Mouse (Mus musculus) forebrain, embryonic 12.5 days (tissue): ENCODE data around the gene Nr5a2. TPM values are rescaled to one million over a fixed set of nuclear protein-coding genes. Genes with fewer than 3 reads are reported as not detected.

ENCODE experiments used
- ATAC-seq: fragments of 200-750 bp; cut with Nextera tagmentation; 2 replicates; pipeline ENCODE4 v1.8.0; 2017; ENCODE audit warnings: moderate TSS enrichment; ENCODE audit not compliant: low FRiP score
- H3K27ac ChIP-seq: fragments of 300-500 bp; sonication (generic); 2 replicates; pipeline ENCODE4 v1.5.1; 2016; ENCODE audit warnings: mild to moderate bottlenecking
- H3K27me3 ChIP-seq: fragments of 300-500 bp; sonication (generic); 2 replicates; pipeline ENCODE4 v1.6.1; 2016; ENCODE audit warnings: mild to moderate bottlenecking
- H3K36me3 ChIP-seq: fragments of 300-500 bp; sonication (generic); replicated peaks from 2 replicates; pipeline ENCODE4 v1.6.1; 2016; ENCODE audit warnings: mild to moderate bottlenecking
- H3K4me1 ChIP-seq: fragments of 300-500 bp; sonication (generic); 2 replicates; pipeline ENCODE4 v1.6.1; 2016
- H3K4me2 ChIP-seq: fragments of 300-500 bp; sonication (generic); 2 replicates; pipeline ENCODE4 v1.6.1; 2016; ENCODE audit warnings: mild to moderate bottlenecking, moderate library complexity
- H3K4me3 ChIP-seq: fragments of 300-500 bp; sonication (generic); replicated peaks from 2 replicates; pipeline ENCODE4 v1.5.1; 2016; ENCODE audit warnings: mild to moderate bottlenecking
- H3K9ac ChIP-seq: fragments of 300-500 bp; sonication (generic); 2 replicates; pipeline ENCODE4 v1.6.1; 2016; ENCODE audit warnings: mild to moderate bottlenecking
- H3K9me3 ChIP-seq: fragments of 300-500 bp; sonication (generic); 2 replicates; pipeline ENCODE4 v1.6.1; 2016
- WGBS: fragments of 180-500 bp; shearing (Covaris S2); methylation state at CpG from one replicate; pipeline ENCODE4 v1.1.7; 2016; 5-methylcytosine and 5-hydroxymethylcytosine counted together
- polyA plus RNA-seq: library from polyadenylated mRNA; unstranded; fragments of >200 nt; fragmentation: Nextera tagmentation; extraction: Ambion mirVana; gene quantifications from 2 replicates; pipeline ENCODE4 v1.2.1, GENCODE M21; 2016

Nr5a2 gene
- polyA plus RNA-seq, 1 experiment from 2014 or later, result 0.64 TPM

DNA sequence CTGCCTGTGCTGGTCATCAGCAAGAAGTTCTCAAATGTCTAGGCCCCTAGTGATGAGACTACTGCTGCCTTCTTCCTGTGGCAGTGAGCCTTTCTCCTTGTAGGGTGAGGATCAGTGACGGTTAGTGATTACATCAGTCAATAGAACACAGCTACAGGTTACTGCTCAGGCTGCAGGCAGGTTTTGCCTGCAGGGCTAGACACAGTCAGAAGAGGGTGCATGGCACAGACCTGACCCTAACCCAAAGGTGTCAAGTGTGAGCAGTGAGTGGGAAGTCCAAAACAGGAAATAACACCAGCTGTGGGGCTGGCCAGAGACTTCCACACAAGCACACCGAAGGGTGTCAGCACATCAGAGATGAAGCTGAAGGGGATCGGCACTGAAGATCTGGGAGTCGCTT, 101.5 kb downstream of the Nr5a2 start:
- Histone ChIP-seq H3K4me1 (peaks cover 4% of the 10 kb centered on the region; the same call in 1 of the 2 replicates), H3K9ac (no peak overlapping the region), H3K36me3 (no peaks in the 10 kb centered on the region), H3K9me3 (no peaks in the 10 kb centered on the region), H3K27ac (no peak overlapping the region), H3K4me3 (no peak overlapping the region), H3K27me3 (no peaks in the 10 kb centered on the region), H3K4me2 (no peak overlapping the region)
- ATAC-seq, result no peak
- 87% methylated on average over 4 of the region's 4 CpGs for WGBS

- no peaks in the 10 kb centered on the region for H3K9me3 ChIP-seq
- no peak overlapping the region for H3K4me3 ChIP-seq
- no peak overlapping the region for H3K4me2 ChIP-seq
- WGBS, result 82% methylated on average over 3 of the region's 3 CpGs
- H3K27me3 ChIP-seq, result no peaks in the 10 kb centered on the region
- H3K4me1 ChIP-seq, result peaks cover 4% of the 10 kb centered on the region; the same call in 1 of the 2 replicates
- no peak for ATAC-seq
- no peaks in the 10 kb centered on the region for H3K36me3 ChIP-seq
- no peak overlapping the region for H3K9ac ChIP-seq
- no peak overlapping the region for H3K27ac ChIP-seq
Observed at GRCm38 (mm10) chr1:136856104-136856503, 104.1 kb downstream of the Nr5a2 start.

DNA sequence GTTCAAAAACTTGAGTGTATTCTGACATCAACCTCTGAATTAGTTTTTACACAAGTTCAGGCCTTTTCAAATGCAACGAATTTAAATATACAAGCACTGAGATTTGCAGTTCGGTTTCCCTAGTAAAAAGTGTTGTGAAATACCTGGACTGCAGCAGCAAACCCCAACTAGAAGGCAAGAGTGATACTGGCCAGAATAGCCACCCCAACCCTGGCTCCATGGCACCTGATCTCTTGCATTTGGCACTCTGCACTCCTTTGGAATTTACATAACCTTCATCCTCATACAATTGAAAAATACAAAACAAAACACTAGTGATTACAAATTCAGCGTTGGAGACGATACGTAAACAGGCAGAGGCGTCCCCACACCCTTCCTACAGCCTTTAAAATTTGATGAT, 111.5 kb downstream of the Nr5a2 start:
- H3K4me2 ChIP-seq, result no peak overlapping the region
- no peaks in the 10 kb centered on the region for H3K27me3 ChIP-seq
- H3K9me3 ChIP-seq, result no peaks in the 10 kb centered on the region
- WGBS, result 78% methylated on average over 6 of the region's 6 CpGs
- H3K27ac ChIP-seq, result no peak overlapping the region
- H3K4me1 ChIP-seq, result peaks cover 7% of the 10 kb centered on the region
- ATAC-seq, result no peak
- no peak overlapping the region for H3K9ac ChIP-seq
- no peaks in the 10 kb centered on the region for H3K36me3 ChIP-seq
- H3K4me3 ChIP-seq, result no peak overlapping the region

GRCm38 (mm10) chr1:136846081-136846480, 114.2 kb downstream of the Nr5a2 start:
- Histone ChIP-seq H3K9me3 (no peaks in the 10 kb centered on the region), H3K4me1 (peaks cover 7% of the 10 kb centered on the region), H3K9ac (no peak overlapping the region), H3K27ac (no peak overlapping the region), H3K4me3 (no peak overlapping the region), H3K4me2 (no peak overlapping the region), H3K36me3 (no peaks in the 10 kb centered on the region), H3K27me3 (no peaks in the 10 kb centered on the region)
- no peak for ATAC-seq
- WGBS, result 77% methylated on average over 2 of the region's 2 CpGs

GRCm38 (mm10) chr1:136845341-136845740, 114.9 kb downstream of the Nr5a2 start:
- H3K9me3 ChIP-seq, result no peaks in the 10 kb centered on the region
- H3K36me3 ChIP-seq, result no peaks in the 10 kb centered on the region
- 86% methylated on average over 9 of the region's 9 CpGs for WGBS
- no peak for ATAC-seq
- peaks cover 7% of the 10 kb centered on the region for H3K4me1 ChIP-seq
- no peak overlapping the region for H3K27ac ChIP-seq
- no peak overlapping the region for H3K4me2 ChIP-seq
- H3K27me3 ChIP-seq, result no peaks in the 10 kb centered on the region
- H3K9ac ChIP-seq, result no peak overlapping the region
- no peak overlapping the region for H3K4me3 ChIP-seq

DNA sequence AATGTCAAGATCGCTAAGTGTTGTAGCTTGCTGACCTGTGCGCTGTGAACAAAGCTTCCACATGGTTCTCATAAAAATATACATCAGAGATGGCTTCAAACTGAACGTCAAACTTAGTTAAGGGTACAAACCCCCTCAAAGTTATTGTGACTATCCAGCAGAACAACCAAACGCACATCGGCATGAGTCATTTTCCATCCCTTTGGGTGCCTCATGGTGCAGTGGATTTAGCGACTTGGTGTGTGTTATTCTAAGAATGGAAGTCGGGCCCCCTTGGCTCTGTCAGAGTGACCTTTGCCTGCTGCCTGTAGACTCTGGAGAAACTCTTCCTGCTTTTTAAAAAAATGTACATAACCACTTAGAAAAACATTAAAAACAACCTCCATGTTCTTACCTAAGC, 119.7 kb downstream of the Nr5a2 start:
- Histone ChIP-seq H3K9ac (no peak overlapping the region), H3K27ac (no peak overlapping the region), H3K4me2 (no peak overlapping the region), H3K27me3 (no peaks in the 10 kb centered on the region), H3K36me3 (no peaks in the 10 kb centered on the region), H3K4me3 (no peak overlapping the region), H3K9me3 (no peaks in the 10 kb centered on the region), H3K4me1 (no peaks in the 10 kb centered on the region)
- 87% methylated on average over 7 of the region's 7 CpGs for WGBS
- no peak for ATAC-seq

- whole genome bisulfite sequencing, result 78% methylated on average over 10 of the region's 10 CpGs
- Histone ChIP-seq H3K4me3 (no peak overlapping the region), H3K9ac (no peak overlapping the region), H3K4me2 (no peak overlapping the region), H3K27ac (no peak overlapping the region), H3K36me3 (no peaks in the 10 kb centered on the region), H3K27me3 (no peaks in the 10 kb centered on the region), H3K9me3 (no peaks in the 10 kb centered on the region), H3K4me1 (no peaks in the 10 kb centered on the region)
- ATAC-seq, result no peak
Observed at GRCm38 (mm10) chr1:136839202-136839601, 121.0 kb downstream of the Nr5a2 start.

- WGBS, result 48% methylated on average over 12 of the region's 12 CpGs
- H3K27me3 ChIP-seq, result no peaks in the 10 kb centered on the region
- no peak overlapping the region for H3K9ac ChIP-seq
- H3K4me3 ChIP-seq, result no peak overlapping the region
- ATAC-seq, result peak; percentile 39; the same call in 1 of the 2 replicates
- no peak overlapping the region for H3K27ac ChIP-seq
- no peaks in the 10 kb centered on the region for H3K9me3 ChIP-seq
- no peaks in the 10 kb centered on the region for H3K36me3 ChIP-seq
- peaks cover 5% of the 10 kb centered on the region for H3K4me1 ChIP-seq
- no peak overlapping the region for H3K4me2 ChIP-seq
Observed at GRCm38 (mm10) chr1:136832305-136833152, 127.7 kb downstream of the Nr5a2 start.

GRCm38 (mm10) chr1:136830992-136831391, 129.3 kb downstream of the Nr5a2 start:
- no peak for ATAC-seq
- H3K36me3 ChIP-seq, result no peaks in the 10 kb centered on the region
- H3K27ac ChIP-seq, result no peak overlapping the region
- peaks cover 5% of the 10 kb centered on the region for H3K4me1 ChIP-seq
- H3K9me3 ChIP-seq, result no peaks in the 10 kb centered on the region
- no peak overlapping the region for H3K4me3 ChIP-seq
- no peak overlapping the region for H3K4me2 ChIP-seq
- H3K9ac ChIP-seq, result no peak overlapping the region
- H3K27me3 ChIP-seq, result no peaks in the 10 kb centered on the region
- 95% methylated on average over 6 of the region's 6 CpGs for WGBS

DNA sequence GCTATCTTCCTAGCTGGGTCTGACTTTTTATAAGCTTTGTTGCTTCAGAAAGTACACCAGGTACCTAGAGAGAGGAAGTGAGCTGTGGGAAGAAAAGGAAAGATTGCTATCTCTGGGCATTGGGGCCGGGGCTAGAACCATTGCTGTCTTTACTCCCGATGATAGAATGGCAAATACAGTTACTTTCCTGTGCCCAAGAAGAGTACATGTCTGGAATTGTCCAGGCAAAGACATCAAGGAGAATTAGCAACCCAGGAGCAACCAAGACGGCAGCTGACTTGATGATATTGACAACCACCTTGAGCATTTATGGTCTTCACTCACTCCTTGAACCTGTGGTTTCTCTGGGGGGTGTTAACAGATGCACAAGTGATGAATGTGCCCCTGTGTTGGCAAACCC, 130.3 kb downstream of the Nr5a2 start:
- WGBS, result 96% methylated on average over 3 of the region's 3 CpGs
- H3K27me3 ChIP-seq, result no peaks in the 10 kb centered on the region
- no peak overlapping the region for H3K4me2 ChIP-seq
- no peak overlapping the region for H3K4me3 ChIP-seq
- H3K9ac ChIP-seq, result no peak overlapping the region
- no peaks in the 10 kb centered on the region for H3K9me3 ChIP-seq
- no peaks in the 10 kb centered on the region for H3K36me3 ChIP-seq
- peaks cover 5% of the 10 kb centered on the region for H3K4me1 ChIP-seq
- H3K27ac ChIP-seq, result no peak overlapping the region
- no peak for ATAC-seq

- ATAC-seq, result no peak
- Histone ChIP-seq H3K4me3 (no peak overlapping the region), H3K27ac (no peak overlapping the region), H3K9ac (no peak overlapping the region), H3K36me3 (no peaks in the 10 kb centered on the region), H3K9me3 (no peaks in the 10 kb centered on the region), H3K4me1 (no peaks in the 10 kb centered on the region), H3K27me3 (no peaks in the 10 kb centered on the region), H3K4me2 (no peak overlapping the region)
- WGBS, result 79% methylated on average over 4 of the region's 4 CpGs
Observed at GRCm38 (mm10) chr1:136823897-136824296, 136.4 kb downstream of the Nr5a2 start.

DNA sequence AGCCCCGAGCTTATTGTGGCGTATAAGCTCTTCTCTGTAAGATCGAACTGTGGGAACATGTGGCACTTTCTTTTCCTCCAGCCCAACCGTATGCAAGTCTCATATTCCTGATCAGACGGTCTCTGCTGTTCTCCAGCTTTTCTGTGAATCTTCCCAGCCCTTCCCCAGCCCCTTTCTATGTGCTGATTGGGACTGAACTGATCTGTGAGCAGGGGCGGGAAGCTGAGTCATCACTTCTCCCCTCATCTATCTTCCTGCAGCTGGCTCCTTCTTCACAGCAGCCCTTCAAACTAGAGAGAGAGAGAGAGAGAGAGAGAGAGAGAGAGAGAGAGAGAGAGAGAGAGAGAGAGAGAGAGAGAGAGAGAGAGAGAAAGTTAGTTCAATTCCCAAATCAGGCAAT, 159.6 kb downstream of the Nr5a2 start:
- H3K4me2 ChIP-seq, result no peak overlapping the region
- H3K36me3 ChIP-seq, result no peaks in the 10 kb centered on the region
- H3K4me3 ChIP-seq, result no peak overlapping the region
- H3K27ac ChIP-seq, result no peak overlapping the region
- no peaks in the 10 kb centered on the region for H3K27me3 ChIP-seq
- no peaks in the 10 kb centered on the region for H3K9me3 ChIP-seq
- ATAC-seq, result no peak
- 84% methylated on average over 6 of the region's 6 CpGs for WGBS
- no peak overlapping the region for H3K9ac ChIP-seq
- H3K4me1 ChIP-seq, result 0 out of 2 replicates have a peak, but pooled peaks cover 3% of the 10 kb centered on the region
